Mouse (Mus musculus): ENCODE data around the gene Cd164l2.

DNA sequence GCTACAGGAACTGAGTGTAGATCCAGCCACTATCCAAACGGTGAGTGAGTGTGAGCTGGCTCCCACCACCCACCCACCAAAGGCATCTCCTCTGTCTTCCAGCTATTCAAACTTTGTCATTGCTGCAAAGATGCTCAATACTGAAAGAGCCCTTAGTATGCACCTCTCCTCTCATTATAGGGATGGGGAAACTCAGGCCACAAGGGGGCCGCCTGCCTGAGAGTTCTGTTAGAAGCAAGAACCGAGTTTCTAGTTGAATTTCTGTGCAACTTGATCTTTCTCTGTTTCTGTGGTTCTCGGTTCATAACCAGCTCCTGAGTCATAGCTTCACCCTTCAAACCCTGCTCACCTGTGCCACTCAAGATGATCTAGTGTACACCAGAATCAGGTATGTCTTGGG lies 40.2 kb downstream of the Cd164l2 start:
- TF ChIP-seq MAFK (IDR thresholded peaks at IDR 0.05; ENCODE audit: insufficient read depth, low read depth, low read length) (no peak), ZC3H11A (IDR thresholded peaks at IDR 0.05; ENCODE audit: borderline replicate concordance, low read depth, low read length) (no peak), ZNF384 (IDR thresholded peaks at IDR 0.05; ENCODE audit: low read depth, low read length) (no peak)
